Mouse (Mus musculus): ENCODE measurements around the gene Fam81a.

The Fam81a gene

GRCm38 (mm10) chr9:70109279-70109678 lies 33.1 kb downstream of the Fam81a start:
- WGBS = 5% methylated on average over 3 of the region's 3 CpGs

- WGBS = 85% methylated on average over 5 of the region's 5 CpGs
These were observed 34.2 kb downstream of the Fam81a start for GRCm38 (mm10) chr9:70108151-70108550.

GRCm38 (mm10) chr9:70105573-70105972 lies 36.8 kb downstream of the Fam81a start:
- 36% methylated on average over 5 of the region's 5 CpGs for WGBS

GRCm38 (mm10) chr9:70103106-70103505 lies 39.3 kb downstream of the Fam81a start:
- WGBS = 45% methylated on average over 8 of the region's 8 CpGs

GRCm38 (mm10) chr9:70097542-70097941 lies 44.8 kb downstream of the Fam81a start:
- 84% methylated on average over 2 of the region's 2 CpGs for WGBS

- 67% methylated on average over 6 of the region's 6 CpGs for WGBS
These were observed 47.3 kb downstream of the Fam81a start for GRCm38 (mm10) chr9:70095016-70095415.

- WGBS = 57% methylated on average over 10 of the region's 10 CpGs
These were observed 51.8 kb downstream of the Fam81a start for GRCm38 (mm10) chr9:70090541-70090940.

- WGBS = 61% methylated on average over 6 of the region's 6 CpGs
These were observed 53.6 kb downstream of the Fam81a start for GRCm38 (mm10) chr9:70088786-70089096.

GRCm38 (mm10) chr9:70088041-70088785 lies 54.1 kb downstream of the Fam81a start:
- WGBS = 32% methylated on average over 19 of the region's 19 CpGs

GRCm38 (mm10) chr9:70087379-70087778 lies 55.0 kb downstream of the Fam81a start:
- 71% methylated on average over 5 of the region's 5 CpGs for WGBS

- 53% methylated on average over 6 of the region's 6 CpGs for WGBS
These were observed 56.3 kb downstream of the Fam81a start for GRCm38 (mm10) chr9:70086091-70086490.

GRCm38 (mm10) chr9:70084107-70084506 lies 58.3 kb downstream of the Fam81a start:
- WGBS = 53% methylated on average over 11 of the region's 11 CpGs

GRCm38 (mm10) chr9:70082357-70083204 lies 59.8 kb downstream of the Fam81a start:
- WGBS = 83% methylated on average over 25 of the region's 25 CpGs

- WGBS = 97% methylated on average over 7 of the region's 7 CpGs
These were observed 60.6 kb downstream of the Fam81a start for GRCm38 (mm10) chr9:70081767-70082166.

- WGBS = 69% methylated on average over 2 of the region's 2 CpGs
These were observed 61.4 kb downstream of the Fam81a start for GRCm38 (mm10) chr9:70080976-70081375.

GRCm38 (mm10) chr9:70080027-70080800 lies 62.1 kb downstream of the Fam81a start:
- 83% methylated on average over 9 of the region's 9 CpGs for WGBS

- 82% methylated on average over 3 of the region's 3 CpGs for WGBS
These were observed 64.3 kb downstream of the Fam81a start for GRCm38 (mm10) chr9:70078034-70078433.

- WGBS = 80% methylated on average over 7 of the region's 7 CpGs
These were observed 65.2 kb downstream of the Fam81a start for GRCm38 (mm10) chr9:70077170-70077569.

- 86% methylated on average over 8 of the region's 8 CpGs for WGBS
These were observed 70.0 kb downstream of the Fam81a start for GRCm38 (mm10) chr9:70072387-70072786.

GRCm38 (mm10) chr9:70069961-70070435 lies 72.4 kb downstream of the Fam81a start:
- WGBS = 76% methylated on average over 8 of the region's 8 CpGs

GRCm38 (mm10) chr9:70067497-70067896 lies 74.9 kb downstream of the Fam81a start:
- WGBS = 92% methylated on average over 3 of the region's 3 CpGs

GRCm38 (mm10) chr9:70062012-70062411 lies 80.3 kb downstream of the Fam81a start:
- WGBS = 74% methylated on average over 3 of the region's 3 CpGs
